Mouse (Mus musculus): ENCODE results near the gene Isca1.
"Not testable (repeated sequence)": the region's sequence is repeated elsewhere in the genome, so short reads cannot be mapped to it uniquely, and the experiment has no call there.

The Isca1 gene

DNA sequence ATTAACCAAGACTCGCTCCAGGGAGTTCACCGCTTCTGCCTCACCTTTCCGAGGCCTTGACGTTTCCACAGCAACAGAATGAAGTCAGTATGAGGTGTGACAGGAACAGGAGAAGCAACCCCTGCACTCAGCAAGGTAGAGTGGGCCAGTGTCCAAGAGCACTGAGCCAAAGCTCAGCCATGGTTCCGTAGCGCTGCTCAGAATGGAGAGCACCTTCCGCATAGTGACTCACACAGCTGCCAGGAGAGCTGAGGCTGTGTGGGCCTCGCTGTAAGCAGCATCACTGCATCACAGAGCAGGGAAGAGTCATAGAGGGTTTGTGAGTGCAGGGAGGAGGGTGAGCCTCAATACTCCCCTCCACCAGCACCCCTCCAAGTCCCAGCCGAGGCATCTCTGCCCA is 22.9 kb downstream of the Isca1 start, which contains the start of gene 1700014D04Rik:
TSS of gene 1700014D04Rik (minus strand) at position 42 of the 400 bp plus-strand sequence.
- DNase-seq (ENCODE audit: low read depth, low spot score), result no peak

DNA sequence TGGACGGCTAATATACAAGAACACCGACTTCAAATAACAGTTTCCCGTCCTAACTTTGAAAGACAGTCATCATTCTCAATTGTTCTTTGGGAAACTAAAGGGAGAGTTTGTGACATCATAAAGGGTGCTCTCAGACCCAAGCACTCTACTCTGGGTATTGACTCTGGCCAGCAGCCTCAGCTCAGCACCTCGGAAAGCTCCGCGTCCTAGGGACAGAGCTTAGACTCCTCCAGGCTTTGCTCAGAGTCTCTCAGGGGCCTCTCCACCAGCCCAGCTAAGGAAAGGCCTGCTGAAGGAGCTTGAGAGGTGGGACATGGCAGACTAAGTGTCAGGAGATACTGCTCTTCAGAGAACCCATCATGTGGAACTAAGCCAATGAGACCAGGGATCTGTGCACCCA is 23.4 kb downstream of the Isca1 start:
- no peak for DNase-seq (ENCODE audit: low read depth, low spot score)

DNA sequence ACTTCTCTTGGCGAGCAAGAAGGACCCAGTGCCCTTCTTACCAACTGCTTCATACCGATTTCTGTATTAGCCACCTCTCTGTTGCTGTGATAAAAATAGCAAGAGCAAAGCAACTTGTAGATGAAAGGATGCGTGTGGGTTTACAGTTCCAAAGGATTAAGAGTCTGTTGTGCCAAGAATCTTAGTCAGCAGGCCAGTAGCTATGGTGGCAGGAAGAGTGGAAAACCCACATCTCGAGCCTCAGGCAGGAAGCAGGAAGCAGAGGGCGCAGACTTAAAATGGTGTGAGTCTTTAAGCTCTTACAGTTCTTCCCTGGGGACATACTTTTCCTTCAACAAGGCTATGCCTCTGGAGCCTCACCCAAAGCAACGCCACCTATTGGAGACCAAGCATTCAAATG is 24.1 kb downstream of the Isca1 start:
- no peak for DNase-seq (ENCODE audit: low read depth, low spot score)

- no peak for DNase-seq (ENCODE audit: low read depth, low spot score)
Observed at GRCm38 (mm10) chr13:59741697-59742096, 27.9 kb downstream of the Isca1 start.

DNA sequence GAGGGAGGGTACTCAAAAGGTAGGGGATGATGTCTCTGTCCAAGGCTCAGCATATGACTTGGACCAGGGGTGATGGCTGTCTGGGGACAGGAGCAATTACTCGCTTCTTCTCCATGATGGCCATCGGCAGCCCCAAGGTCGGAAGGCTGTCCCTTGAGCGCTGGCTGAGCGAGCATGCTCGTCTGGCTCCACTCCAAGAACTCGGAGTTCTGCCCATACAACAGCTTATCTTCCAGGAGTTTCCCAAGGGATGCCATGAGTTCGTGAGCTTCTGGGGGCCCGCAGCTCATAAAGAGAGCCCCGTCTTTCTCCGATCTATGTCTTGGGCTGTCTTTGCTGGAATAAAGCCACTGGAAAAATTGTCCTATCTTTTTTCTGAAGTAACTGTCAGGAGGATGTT is 28.5 kb downstream of the Isca1 start:
- DNase-seq (ENCODE audit: low read depth, low spot score), result no peak

DNA sequence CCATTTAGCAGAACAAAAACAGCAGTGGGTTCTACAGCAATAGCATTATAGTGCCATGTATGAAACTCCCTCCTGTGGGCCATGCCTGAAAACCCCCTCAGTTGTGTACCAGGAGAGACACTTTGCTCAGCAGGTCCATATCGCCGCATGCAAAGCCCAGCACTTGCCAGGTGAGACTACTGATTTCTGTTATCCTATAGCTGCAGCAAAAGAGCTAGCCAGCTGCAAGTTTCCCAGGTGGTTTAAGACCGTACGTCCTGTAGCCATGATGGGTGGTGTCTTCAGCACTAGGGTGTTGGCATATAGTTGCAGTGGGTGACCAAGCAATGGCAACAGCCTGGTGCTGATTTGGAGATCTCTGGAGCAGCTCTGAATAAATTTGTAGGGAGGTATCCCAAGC is 30.2 kb downstream of the Isca1 start:
- peak; percentile 65 for DNase-seq (ENCODE audit: low read depth, low spot score)

- peak; percentile 75 for DNase-seq (ENCODE audit: low read depth, low spot score)
Observed at GRCm38 (mm10) chr13:59738455-59738854, 31.2 kb downstream of the Isca1 start.

- no peak for DNase-seq (ENCODE audit: low read depth, low spot score)
Observed at GRCm38 (mm10) chr13:59735190-59735589, 34.4 kb downstream of the Isca1 start.

GRCm38 (mm10) chr13:59734347-59734746 is 35.3 kb downstream of the Isca1 start:
- not testable (repeated sequence) for DNase-seq (ENCODE audit: low read depth, low spot score)

- no peak for DNase-seq (ENCODE audit: low read depth, low spot score)
Observed at GRCm38 (mm10) chr13:59733936-59734335, 35.7 kb downstream of the Isca1 start.

GRCm38 (mm10) chr13:59731652-59732051 is 38.0 kb downstream of the Isca1 start, which contains the start of gene Spata31d1d:
Gene Spata31d1d, minus strand, starts transcription at chr13:59731752.
- DNase-seq (ENCODE audit: low read depth, low spot score), result no peak

DNA sequence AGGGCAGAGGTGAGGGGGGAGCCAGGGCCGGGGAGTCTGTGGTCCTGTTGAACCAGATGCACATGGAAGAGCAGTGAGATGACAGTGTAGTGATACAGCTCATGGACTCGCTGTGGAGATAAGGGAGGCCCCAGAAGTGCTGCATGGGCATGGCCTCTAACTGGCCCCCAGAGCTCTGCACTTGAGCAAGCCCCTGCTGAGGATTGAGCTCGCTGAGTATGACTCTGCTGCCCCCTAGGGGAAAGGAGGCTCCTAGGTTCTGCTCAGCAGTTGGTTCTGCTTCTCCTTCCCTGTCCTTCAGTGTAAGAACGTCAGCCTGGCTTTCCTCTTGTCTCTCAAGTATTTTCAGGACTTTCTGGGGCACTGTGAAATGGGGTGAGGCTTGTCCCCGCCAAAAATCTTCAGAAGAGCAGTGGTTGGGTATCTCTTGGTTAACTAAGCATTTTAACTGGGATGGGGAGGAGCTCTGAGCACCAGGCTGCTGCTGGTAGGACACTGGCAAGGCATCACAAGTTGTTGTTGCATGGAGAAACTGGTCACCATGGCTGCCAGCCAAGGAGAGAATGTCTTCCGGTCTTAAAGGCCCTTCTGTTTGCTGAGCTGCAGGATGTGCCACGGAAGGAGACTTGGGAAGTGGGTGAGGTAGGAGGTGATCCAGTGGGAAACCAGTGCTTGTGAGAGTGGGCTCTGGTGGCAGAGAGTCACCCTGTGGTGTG is 41.1 kb downstream of the Isca1 start:
- peak; percentile 68 for DNase-seq (ENCODE audit: low read depth, low spot score)

DNA sequence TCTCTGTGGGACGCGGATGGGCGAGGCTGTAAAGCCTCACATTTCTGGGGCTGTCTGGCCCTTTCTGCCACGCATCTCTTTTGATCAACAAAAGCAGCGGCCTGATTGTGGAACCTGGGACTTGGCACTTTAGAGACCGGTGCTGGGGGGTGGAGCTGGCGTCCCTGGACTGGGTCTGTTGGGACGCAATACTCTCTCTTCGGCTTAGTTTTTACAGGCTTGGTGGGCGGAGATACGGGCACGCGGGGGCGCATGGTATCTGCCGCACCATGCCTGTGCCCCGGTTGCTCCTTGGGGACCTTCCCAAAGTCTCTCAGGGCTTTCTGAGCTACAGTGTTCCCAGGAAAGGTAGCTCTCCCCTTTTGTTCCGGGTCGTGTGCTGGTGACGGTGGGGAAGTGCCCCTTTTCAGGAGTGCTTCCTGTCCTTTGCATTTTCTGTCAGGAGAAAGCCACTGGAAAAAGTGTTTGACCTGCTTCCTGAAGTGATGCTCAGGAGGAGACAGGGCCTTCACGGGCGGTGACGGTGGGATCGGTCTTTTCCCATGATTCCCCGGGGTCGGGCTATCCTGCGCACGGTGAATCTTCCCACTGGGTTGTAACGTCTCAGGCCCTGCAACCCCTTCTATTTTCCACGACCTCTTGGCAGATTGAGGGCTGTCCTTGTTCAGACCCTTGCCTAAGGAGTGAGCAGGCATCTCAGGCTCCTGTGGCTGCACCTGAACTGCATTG is 43.3 kb downstream of the Isca1 start:
- no peak for DNase-seq (ENCODE audit: low read depth, low spot score)

DNA sequence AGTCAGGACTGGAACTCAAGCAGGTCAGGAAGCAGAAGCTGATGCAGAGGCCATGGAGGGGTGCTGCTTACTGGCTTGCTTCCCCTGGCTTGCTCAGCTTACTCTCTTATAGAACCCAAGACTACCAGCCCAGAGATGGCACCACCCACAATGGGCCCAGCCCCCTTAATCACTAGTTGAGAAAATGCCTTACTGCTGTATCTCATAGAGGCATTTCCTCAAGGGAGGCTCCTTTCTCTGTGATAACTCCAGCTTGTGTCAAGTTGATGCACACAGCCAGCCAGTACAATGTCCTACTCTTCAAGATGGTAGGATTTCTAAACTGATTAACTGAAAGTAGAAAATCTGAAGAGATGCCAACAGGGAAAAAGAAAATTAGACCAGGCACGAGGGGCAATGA is 47.5 kb downstream of the Isca1 start:
- DNase-seq (ENCODE audit: low read depth, low spot score), result not testable (repeated sequence)

DNA sequence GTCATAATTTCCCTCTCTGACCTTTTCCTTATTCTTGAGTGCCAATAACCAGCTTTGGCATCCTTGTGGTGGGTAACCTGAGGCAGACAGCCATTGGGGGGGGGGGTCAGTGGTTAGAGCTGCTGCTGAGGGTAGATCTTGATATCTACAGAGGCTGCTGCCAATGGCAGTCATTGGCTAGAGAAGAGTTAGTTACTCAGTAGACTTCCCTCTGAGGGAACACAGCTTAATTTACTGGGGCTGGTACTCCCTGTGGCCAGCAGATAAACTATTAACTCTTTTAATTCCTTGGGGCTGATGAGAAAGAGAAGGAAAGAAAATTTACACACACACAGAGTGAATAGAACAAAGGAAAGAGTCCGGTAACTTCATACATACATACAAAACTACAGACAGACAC is 50.1 kb downstream of the Isca1 start:
- no peak for DNase-seq (ENCODE audit: low read depth, low spot score)

- DNase-seq (ENCODE audit: low read depth, low spot score), result not testable (repeated sequence)
Observed at GRCm38 (mm10) chr13:59718857-59719440, 50.7 kb downstream of the Isca1 start.

DNA sequence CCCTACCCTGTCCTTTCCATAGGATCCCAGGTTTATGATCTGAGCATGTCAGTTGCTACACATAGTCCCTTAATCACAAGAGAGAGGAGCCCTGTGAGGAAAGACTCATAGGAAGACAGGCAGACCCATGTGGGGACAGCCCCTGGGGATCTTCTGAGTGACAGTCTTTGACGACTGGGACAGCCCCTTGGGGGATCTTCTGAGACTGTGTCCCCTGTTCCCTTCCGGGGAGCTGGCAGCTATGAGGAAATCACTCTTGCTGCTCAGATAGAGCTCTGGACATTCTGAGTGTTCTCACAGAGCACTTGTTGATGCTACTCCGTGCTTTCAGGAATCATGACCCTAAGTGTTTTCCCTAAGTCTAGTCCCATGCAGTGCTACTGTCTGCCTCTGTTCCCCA is 55.9 kb downstream of the Isca1 start:
- DNase-seq (ENCODE audit: low read depth, low spot score), result no peak

- not testable (repeated sequence) for DNase-seq (ENCODE audit: low read depth, low spot score)
Observed at GRCm38 (mm10) chr13:59711984-59712383, 57.6 kb downstream of the Isca1 start, which contains the start of gene Spata31d1b. Gene Spata31d1b, plus strand, starts transcription at chr13:59712284.

- no peak for DNase-seq (ENCODE audit: low read depth, low spot score)
Observed at GRCm38 (mm10) chr13:59710230-59710629, 59.4 kb downstream of the Isca1 start, which contains the start of gene Spata31d1a. Gene Spata31d1a, minus strand, starts transcription at chr13:59710330.
